Mouse (Mus musculus) heart, postnatal 0 days (tissue): ENCODE data around the gene Phlda1.

Source experiments
- CTCF ChIP-seq: IDR thresholded peaks from 2 replicates; pipeline ENCODE4 v1.5.1; 2016; ENCODE audit warnings: antibody characterized with exemption, control low read depth, low read depth
- EP300 ChIP-seq: IDR thresholded peaks from 2 replicates; pipeline ENCODE4 v1.6.1; 2016; ENCODE audit warnings: antibody characterized with exemption, low read depth

DNA sequence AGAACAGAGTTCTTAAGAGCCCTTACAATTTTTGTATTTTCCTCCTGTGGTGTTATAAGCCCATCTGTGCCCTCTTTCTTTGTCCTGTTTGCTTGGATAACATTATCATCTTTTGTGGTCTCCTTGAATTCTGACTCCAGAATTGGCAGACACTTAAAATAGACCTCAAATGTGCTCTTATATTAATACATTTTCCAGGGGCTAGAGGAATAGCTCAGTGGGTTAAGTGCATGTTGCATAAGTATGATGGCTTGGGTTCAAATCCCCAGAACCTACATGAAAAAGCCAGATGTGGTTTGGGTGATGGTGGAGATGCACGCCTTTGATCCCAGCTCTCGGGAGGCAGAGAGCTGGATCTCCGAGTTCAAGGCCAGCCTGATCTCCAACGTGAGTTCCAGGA is 38.2 kb downstream of the Phlda1 start:
- TF ChIP-seq CTCF (no peak), EP300 (no peak)
